Mouse (Mus musculus) limb, embryonic 13.5 days (tissue): ENCODE data around the gene Atcay. TPM values are rescaled to one million over a fixed set of nuclear protein-coding genes. Genes with fewer than 3 reads are reported as not detected.

Experiments used
- ATAC-seq: fragments of 200-750 bp; cut with Nextera tagmentation; 2 replicates; pipeline ENCODE4 v1.8.0; 2017; ENCODE audit warnings: low read depth, moderate number of reproducible peaks, moderate TSS enrichment; ENCODE audit not compliant: low FRiP score
- H3K27ac ChIP-seq: fragments of 300-500 bp; sonication (generic); 2 replicates; pipeline ENCODE4 v1.5.1; 2015; ENCODE audit warnings: inconsistent platforms, mild to moderate bottlenecking, moderate library complexity
- H3K27me3 ChIP-seq: fragments of 300-500 bp; sonication (generic); 2 replicates; pipeline ENCODE4 v1.6.1; 2015; ENCODE audit warnings: mild to moderate bottlenecking, inconsistent platforms
- H3K36me3 ChIP-seq: fragments of 300-500 bp; sonication (generic); 2 replicates; pipeline ENCODE4 v1.6.1; 2015; ENCODE audit warnings: inconsistent platforms, mild to moderate bottlenecking, moderate library complexity
- H3K4me1 ChIP-seq: fragments of 300-500 bp; sonication (generic); 2 replicates; pipeline ENCODE4 v1.6.1; 2015; ENCODE audit warnings: inconsistent platforms
- H3K4me2 ChIP-seq: fragments of 300-500 bp; sonication (generic); replicated peaks from 2 replicates; pipeline ENCODE4 v1.6.1; 2015; ENCODE audit warnings: inconsistent platforms, mild to moderate bottlenecking, moderate library complexity
- H3K4me3 ChIP-seq: fragments of 300-500 bp; sonication (generic); 2 replicates; pipeline ENCODE4 v1.5.1; 2015; ENCODE audit warnings: moderate library complexity, mild to moderate bottlenecking, inconsistent platforms
- H3K9ac ChIP-seq: fragments of 300-500 bp; sonication (generic); 2 replicates; pipeline ENCODE4 v1.6.1; 2015; ENCODE audit warnings: mild to moderate bottlenecking, inconsistent platforms
- H3K9me3 ChIP-seq: fragments of 300-500 bp; sonication (generic); 2 replicates; pipeline ENCODE4 v1.6.1; 2016; ENCODE audit warnings: inconsistent platforms
- WGBS: fragments of 180-500 bp; shearing (Covaris S2); methylation state at CpG from one replicate; pipeline ENCODE4 v1.1.7; 2015; 5-methylcytosine and 5-hydroxymethylcytosine counted together
- polyA plus RNA-seq: library from polyadenylated mRNA; unstranded; fragments of >200 nt; fragmentation: Nextera tagmentation; extraction: Ambion mirVana; gene quantifications from 2 replicates; pipeline ENCODE4 v1.2.1, GENCODE M21; 2015

Gene Atcay
- polyA plus RNA-seq, 1 experiment from 2014 or later: 0.20 TPM

- Histone ChIP-seq H3K4me1 (peaks cover 15% of the 10 kb centered on the region), H3K9me3 (peaks cover 5% of the 10 kb centered on the region), H3K36me3 (peaks cover 39% of the 10 kb centered on the region), H3K4me2 (no peak overlapping the region; the same call in 1 of the 2 replicates), H3K4me3 (no peak overlapping the region), H3K27me3 (peaks cover 66% of the 10 kb centered on the region), H3K9ac (peak overlapping the region; percentile 35; the same call in 1 of the 2 replicates), H3K27ac (no peak overlapping the region)
- ATAC-seq: no peak
- 37% methylated on average over 21 of the region's 21 CpGs for WGBS
Measured at GRCm38 (mm10) chr10:81259225-81259884, 28.7 kb upstream of the Atcay start.

- peak overlapping the region; percentile 65 for H3K9ac ChIP-seq
- H3K27me3 ChIP-seq: peaks cover 86% of the 10 kb centered on the region
- peak overlapping the region; percentile 80 for H3K4me2 ChIP-seq
- H3K4me3 ChIP-seq: peak overlapping the region; percentile 52
- 2% methylated on average over 62 of the region's 62 CpGs for WGBS
- ATAC-seq: no peak
- H3K4me1 ChIP-seq: peaks cover 24% of the 10 kb centered on the region
- no peak overlapping the region for H3K27ac ChIP-seq
- H3K36me3 ChIP-seq: peaks cover 19% of the 10 kb centered on the region
- H3K9me3 ChIP-seq: peaks cover 5% of the 10 kb centered on the region
Measured at GRCm38 (mm10) chr10:81257158-81258039, 26.8 kb upstream of the Atcay start.

GRCm38 (mm10) chr10:81254886-81255285 is 24.3 kb upstream of the Atcay start:
- peaks cover 24% of the 10 kb centered on the region for H3K4me1 ChIP-seq
- 56% methylated on average over 1 of the region's 1 CpGs for WGBS
- no peak overlapping the region for H3K9ac ChIP-seq
- H3K9me3 ChIP-seq: no peaks in the 10 kb centered on the region
- H3K36me3 ChIP-seq: 0 out of 2 replicates have a peak, but pooled peaks cover under 1% of the 10 kb centered on the region
- H3K27ac ChIP-seq: no peak overlapping the region
- H3K4me2 ChIP-seq: no peak overlapping the region
- H3K4me3 ChIP-seq: no peak overlapping the region
- no peak for ATAC-seq
- peaks cover 96% of the 10 kb centered on the region for H3K27me3 ChIP-seq

- peak within 1 kb of the TSS; percentile 56 for H3K9ac ChIP-seq
Measured at GRCm38 (mm10) chr10:81252424-81253419, 22.1 kb upstream of the Atcay start, which contains the start of gene Matk. Matk (plus strand) TSS chr10:81252935.

GRCm38 (mm10) chr10:81249442-81249841 is 18.8 kb upstream of the Atcay start:
- H3K4me3 ChIP-seq: no peak overlapping the region
- no peak overlapping the region for H3K4me2 ChIP-seq
- WGBS: 78% methylated on average over 8 of the region's 8 CpGs
- no peak overlapping the region for H3K9ac ChIP-seq
- H3K9me3 ChIP-seq: no peaks in the 10 kb centered on the region
- 0 out of 2 replicates have a peak, but pooled peaks cover 10% of the 10 kb centered on the region for H3K36me3 ChIP-seq
- ATAC-seq: no peak
- H3K27me3 ChIP-seq: peaks cover 43% of the 10 kb centered on the region
- no peak overlapping the region for H3K27ac ChIP-seq
- peaks cover 15% of the 10 kb centered on the region for H3K4me1 ChIP-seq

More at GRCm38 (mm10) chr10:81252424-81253419, 22.1 kb upstream of the Atcay start, which contains the start of gene Matk:
- H3K4me1 ChIP-seq: peaks cover 17% of the 10 kb centered on the region
- H3K4me3 ChIP-seq: peak within 1 kb of the TSS; percentile 29
- H3K9me3 ChIP-seq: no peaks in the 10 kb centered on the region
- 0 out of 2 replicates have a peak, but pooled peaks cover 10% of the 10 kb centered on the region for H3K36me3 ChIP-seq
- WGBS: 12% methylated on average over 43 of the region's 44 CpGs
- peaks cover 74% of the 10 kb centered on the region for H3K27me3 ChIP-seq
- peak within 1 kb of the TSS; percentile 56 for H3K4me2 ChIP-seq
- peak; percentile 35; the same call in 1 of the 2 replicates for ATAC-seq
- H3K27ac ChIP-seq: no peak within 1 kb of the TSS

- Histone ChIP-seq H3K36me3 (0 out of 2 replicates have a peak, but pooled peaks cover 10% of the 10 kb centered on the region), H3K4me1 (peaks cover 10% of the 10 kb centered on the region), H3K4me3 (no peak overlapping the region), H3K9ac (no peak overlapping the region), H3K27ac (no peak overlapping the region), H3K9me3 (no peaks in the 10 kb centered on the region), H3K4me2 (no peak overlapping the region), H3K27me3 (peaks cover 43% of the 10 kb centered on the region)
- 87% methylated on average over 2 of the region's 2 CpGs for WGBS
- ATAC-seq: no peak
Measured at GRCm38 (mm10) chr10:81247804-81248203, 17.2 kb upstream of the Atcay start.

GRCm38 (mm10) chr10:81245166-81245565 is 14.5 kb upstream of the Atcay start:
- H3K4me1 ChIP-seq: peaks cover 8% of the 10 kb centered on the region; the same call in 1 of the 2 replicates
- WGBS: 86% methylated on average over 6 of the region's 6 CpGs
- peaks cover 11% of the 10 kb centered on the region for H3K36me3 ChIP-seq
- H3K27me3 ChIP-seq: peaks cover 40% of the 10 kb centered on the region
- H3K4me2 ChIP-seq: no peak overlapping the region
- no peak overlapping the region for H3K27ac ChIP-seq
- H3K4me3 ChIP-seq: no peak overlapping the region
- no peak overlapping the region for H3K9ac ChIP-seq
- ATAC-seq: no peak
- no peaks in the 10 kb centered on the region for H3K9me3 ChIP-seq

- Histone ChIP-seq H3K9ac (no peak overlapping the region), H3K9me3 (no peaks in the 10 kb centered on the region), H3K27ac (no peak overlapping the region), H3K36me3 (peaks cover 12% of the 10 kb centered on the region), H3K4me3 (no peak overlapping the region), H3K4me2 (no peak overlapping the region), H3K27me3 (peaks cover 46% of the 10 kb centered on the region), H3K4me1 (peaks cover 14% of the 10 kb centered on the region; the same call in 1 of the 2 replicates)
- 14% methylated on average over 17 of the region's 17 CpGs for WGBS
- ATAC-seq: 0 out of 2 replicates have a peak, but pooled peaks have one; percentile 49
Measured at GRCm38 (mm10) chr10:81244595-81244994, 14.0 kb upstream of the Atcay start.

- no peak for ATAC-seq
- WGBS: 82% methylated on average over 4 of the region's 4 CpGs
- Histone ChIP-seq H3K27me3 (peaks cover 51% of the 10 kb centered on the region), H3K36me3 (peaks cover 10% of the 10 kb centered on the region), H3K4me1 (peaks cover 17% of the 10 kb centered on the region; the same call in 1 of the 2 replicates), H3K9me3 (no peaks in the 10 kb centered on the region), H3K9ac (no peak overlapping the region), H3K4me3 (no peak overlapping the region), H3K4me2 (no peak overlapping the region), H3K27ac (no peak overlapping the region)
Measured at GRCm38 (mm10) chr10:81244146-81244545, 13.5 kb upstream of the Atcay start.

- peaks cover 70% of the 10 kb centered on the region for H3K27me3 ChIP-seq
- WGBS: 88% methylated on average over 16 of the region's 16 CpGs
- no peak overlapping the region for H3K27ac ChIP-seq
- H3K9me3 ChIP-seq: no peaks in the 10 kb centered on the region
- H3K4me1 ChIP-seq: peaks cover 24% of the 10 kb centered on the region
- no peak for ATAC-seq
- H3K4me3 ChIP-seq: no peak overlapping the region
- H3K4me2 ChIP-seq: no peak overlapping the region
- no peak overlapping the region for H3K9ac ChIP-seq
- peaks cover 5% of the 10 kb centered on the region for H3K36me3 ChIP-seq
Measured at GRCm38 (mm10) chr10:81242021-81242420, 11.4 kb upstream of the Atcay start.

GRCm38 (mm10) chr10:81240876-81241275 is 10.2 kb upstream of the Atcay start:
- peaks cover 74% of the 10 kb centered on the region for H3K27me3 ChIP-seq
- 22% methylated on average over 13 of the region's 13 CpGs for WGBS
- H3K4me2 ChIP-seq: no peak overlapping the region
- H3K9ac ChIP-seq: no peak overlapping the region
- H3K4me3 ChIP-seq: no peak overlapping the region
- H3K9me3 ChIP-seq: no peaks in the 10 kb centered on the region
- H3K27ac ChIP-seq: no peak overlapping the region
- no peak for ATAC-seq
- H3K36me3 ChIP-seq: peaks cover 5% of the 10 kb centered on the region
- peaks cover 24% of the 10 kb centered on the region for H3K4me1 ChIP-seq
